Mouse (Mus musculus) testis, adult 2 months (tissue): Measurements from ENCODE around the gene Oxld1.

Experiments
- CTCF ChIP-seq: fragments of 200-500 bp; IDR thresholded peaks from 2 replicates; pipeline ENCODE4 v1.5.1; 2012; ENCODE audit warnings: low read depth, mild to moderate bottlenecking, inconsistent platforms, low read length, moderate library complexity; ENCODE audit not compliant: control insufficient read depth, insufficient read depth, insufficient replicate concordance
- POLR2A ChIP-seq: fragments of 200-500 bp; IDR thresholded peaks from 2 replicates; pipeline ENCODE4 v1.6.1; 2012; ENCODE audit warnings: low read depth, mild to moderate bottlenecking, inconsistent platforms, low read length, moderate library complexity; ENCODE audit not compliant: control insufficient read depth

DNA sequence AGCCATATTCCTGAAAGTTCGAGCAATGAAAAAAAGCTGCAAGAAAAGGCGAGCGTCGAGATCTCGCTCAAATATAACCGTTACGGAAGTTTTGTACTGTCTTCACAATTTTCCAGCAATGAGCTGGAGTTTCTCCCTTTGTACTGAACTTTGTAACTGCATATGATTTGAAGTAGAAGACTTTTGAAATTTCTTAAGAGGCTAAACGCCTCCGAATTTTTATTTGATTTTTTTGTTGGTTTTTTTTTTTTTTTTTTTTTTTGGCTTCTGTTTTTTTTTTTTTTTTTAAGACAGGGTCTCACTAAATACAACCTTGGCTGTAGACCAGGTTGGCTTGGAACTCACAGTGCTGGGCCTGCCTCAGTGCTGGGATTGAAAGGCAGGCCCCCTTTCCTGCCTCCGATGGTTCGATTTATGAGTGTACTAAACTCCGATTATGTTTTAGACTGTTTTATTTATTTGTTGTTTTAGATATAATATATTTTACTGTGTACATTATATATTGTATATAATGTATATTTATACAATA is 19.9 kb downstream of the Oxld1 start:
- TF ChIP-seq POLR2A (no peak), CTCF (no peak)
